Mouse (Mus musculus) lung, postnatal 0 days (tissue): ENCODE data around the gene Dach2.

Experiments
- CTCF ChIP-seq: IDR thresholded peaks from 2 replicates; pipeline ENCODE4 v1.5.1; 2016; ENCODE audit warnings: antibody characterized with exemption, mild to moderate bottlenecking
- EP300 ChIP-seq: IDR thresholded peaks from 2 replicates; pipeline ENCODE4 v1.6.1; 2016; ENCODE audit warnings: antibody characterized with exemption, mild to moderate bottlenecking, control low read depth

DNA sequence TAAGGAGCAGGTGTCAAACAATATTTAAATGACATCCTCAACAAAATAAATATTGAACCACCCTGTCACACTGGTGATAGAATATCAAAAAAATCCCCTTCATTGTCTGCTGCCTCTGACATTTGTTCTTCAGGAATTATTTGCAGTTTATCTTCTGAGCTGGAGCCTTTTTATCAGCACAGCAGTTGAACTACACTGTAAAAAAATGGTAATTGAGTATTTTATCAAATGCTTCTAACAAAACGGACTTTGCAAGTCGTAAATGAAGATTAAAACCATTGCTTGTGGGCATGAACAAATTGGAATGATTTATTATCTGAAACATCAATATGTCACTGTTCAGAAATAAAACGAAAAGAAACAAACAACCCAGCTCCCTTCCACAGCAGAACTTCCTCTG lies 97.1 kb downstream of the Dach2 start:
- TF ChIP-seq CTCF (no peak), EP300 (no peak)
